Mouse (Mus musculus) heart, adult 11 months (tissue): ENCODE measurements around the gene Ace3.

Experiments used
- DNase-seq: peaks from one replicate; pipeline ENCODE4 v3.0.0; 2022

The Ace3 gene

GRCm38 (mm10) chr11:105994375-105994774 is at the start of gene Ace3:
Gene Ace3, plus strand, starts transcription at chr11:105994675.
- peak; percentile 85 for DNase-seq

- DNase-seq, result peak; percentile 99
Observed at GRCm38 (mm10) chr11:105944770-105945672, 49.5 kb upstream of the Ace3 start.

- no peak for DNase-seq
Observed at GRCm38 (mm10) chr11:105946694-105947154, 47.8 kb upstream of the Ace3 start.

- no peak for DNase-seq
Observed at GRCm38 (mm10) chr11:105948255-105948654, 46.2 kb upstream of the Ace3 start.

GRCm38 (mm10) chr11:105950519-105950918 is 44.0 kb upstream of the Ace3 start:
- no peak for DNase-seq

- no peak for DNase-seq
Observed at GRCm38 (mm10) chr11:105951601-105952044, 42.9 kb upstream of the Ace3 start.

- DNase-seq, result no peak
Observed at GRCm38 (mm10) chr11:105952111-105952510, 42.4 kb upstream of the Ace3 start.

- DNase-seq, result no peak
Observed at GRCm38 (mm10) chr11:105952911-105953386, 41.5 kb upstream of the Ace3 start, which contains the start of gene Cyb561. Gene Cyb561, minus strand, starts transcription at chr11:105953336.

- DNase-seq, result peak; percentile 98
Observed at GRCm38 (mm10) chr11:105953402-105953801, 41.1 kb upstream of the Ace3 start.

- DNase-seq, result peak; percentile 94
Observed at GRCm38 (mm10) chr11:105955815-105956430, 38.6 kb upstream of the Ace3 start.

GRCm38 (mm10) chr11:105957501-105957900 is 37.0 kb upstream of the Ace3 start:
- DNase-seq, result peak; percentile 94

GRCm38 (mm10) chr11:105958566-105958965 is 35.9 kb upstream of the Ace3 start:
- DNase-seq, result no peak

GRCm38 (mm10) chr11:105959355-105959754 is 35.1 kb upstream of the Ace3 start:
- peak; percentile 96 for DNase-seq

- no peak for DNase-seq
Observed at GRCm38 (mm10) chr11:105964691-105965090, 29.8 kb upstream of the Ace3 start.

GRCm38 (mm10) chr11:105966288-105966687 is 28.2 kb upstream of the Ace3 start:
- no peak for DNase-seq

GRCm38 (mm10) chr11:105967741-105968574 is 26.5 kb upstream of the Ace3 start, which contains the start of gene Ace:
Gene Ace, plus strand, starts transcription at chr11:105967945.
- DNase-seq, result peak; percentile 97

- DNase-seq, result peak; percentile 95
Observed at GRCm38 (mm10) chr11:105968948-105969347, 25.5 kb upstream of the Ace3 start.

GRCm38 (mm10) chr11:105969516-105969915 is 25.0 kb upstream of the Ace3 start:
- DNase-seq, result peak; percentile 97

- DNase-seq, result peak; percentile 87
Observed at GRCm38 (mm10) chr11:105974593-105974992, 19.9 kb upstream of the Ace3 start.

GRCm38 (mm10) chr11:105975050-105975449 is 19.4 kb upstream of the Ace3 start:
- DNase-seq, result peak; percentile 88

GRCm38 (mm10) chr11:105975636-105976035 is 18.8 kb upstream of the Ace3 start:
- no peak for DNase-seq

- DNase-seq, result no peak
Observed at GRCm38 (mm10) chr11:105978232-105978631, 16.2 kb upstream of the Ace3 start.

- DNase-seq, result no peak
Observed at GRCm38 (mm10) chr11:105978634-105979033, 15.8 kb upstream of the Ace3 start.
